Mouse (Mus musculus) cerebellum, postnatal 14 days (tissue): ENCODE data around the gene Tmem41b.

Experiments
- DNase-seq, 2 experiments: peaks; one replicate each; pipeline ENCODE4 v3.0.0; 2021; ENCODE audit warnings: mixed read lengths in 2 of 2

The Tmem41b gene

GRCm38 (mm10) chr7:109975966-109976715 lies 10.6 kb downstream of the Tmem41b start:
- peak; percentile 50 to 69 for DNase-seq

- DNase-seq = peak in 1 of 2 experiments; percentile 10
These were observed 17.2 kb downstream of the Tmem41b start for GRCm38 (mm10) chr7:109969542-109969941.

DNA sequence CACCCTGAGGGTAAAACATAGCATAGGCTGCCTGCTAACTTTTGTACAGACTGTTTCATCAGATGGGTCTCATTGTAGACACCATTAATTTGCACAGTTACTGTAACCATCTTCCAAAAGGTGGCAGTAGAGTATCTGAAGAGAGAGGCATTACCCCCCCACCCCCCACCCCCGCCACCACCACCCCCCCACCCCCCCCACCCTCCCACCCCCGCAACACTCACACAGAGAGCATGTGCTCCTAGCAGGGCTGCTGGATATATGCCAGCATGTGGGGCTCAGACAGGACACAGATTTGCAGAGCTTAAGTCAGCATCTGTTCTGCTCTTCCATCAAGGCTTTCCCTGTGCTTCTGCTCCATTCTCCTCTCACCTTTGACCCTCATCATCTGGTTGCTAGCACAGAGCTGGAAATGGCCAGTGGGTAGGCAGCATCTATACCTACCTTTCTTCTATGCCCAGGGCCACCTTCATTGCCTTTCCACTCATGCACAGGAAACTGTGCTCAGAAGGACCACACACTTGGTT lies 17.7 kb downstream of the Tmem41b start:
- peak; percentile 85 to 91 for DNase-seq

DNA sequence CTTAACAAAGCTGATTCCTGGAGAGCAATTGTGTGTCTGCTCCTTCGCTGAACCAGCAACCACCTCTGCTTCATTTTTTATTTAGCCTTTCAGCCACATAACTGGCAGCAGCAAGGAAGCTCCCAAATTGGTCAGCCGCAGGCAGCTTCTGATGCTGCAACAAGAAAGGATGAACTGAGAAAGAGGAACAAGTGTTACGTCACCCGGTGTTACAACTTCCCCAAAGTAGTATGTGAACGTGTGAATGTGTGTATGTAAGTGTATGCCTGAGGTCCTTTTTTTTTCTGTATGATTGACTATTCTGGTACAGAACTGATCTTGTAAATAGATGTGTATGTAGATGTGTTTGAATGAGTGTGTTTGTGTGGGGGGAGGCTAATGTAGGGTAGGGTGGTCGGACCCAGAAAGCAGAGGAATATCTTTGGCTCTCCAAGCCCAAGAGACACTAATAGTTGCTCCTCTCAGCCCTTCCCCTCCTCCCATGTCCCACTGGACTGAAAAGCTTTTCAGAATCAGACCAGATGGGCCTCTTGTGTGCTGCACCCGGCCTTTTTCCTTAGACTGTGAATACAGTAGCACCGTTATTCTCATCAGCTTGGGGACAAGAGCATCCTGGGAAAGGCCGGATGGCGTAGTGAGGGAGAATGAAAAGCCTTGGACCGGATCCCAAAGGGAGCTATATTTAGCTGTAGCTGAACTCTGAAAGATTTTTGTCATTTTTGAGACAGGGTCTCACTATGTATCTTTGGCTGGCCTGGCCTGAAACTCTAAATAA lies 18.7 kb downstream of the Tmem41b start:
- DNase-seq = peak; percentile 62

- DNase-seq = no peak
These were observed 21.1 kb downstream of the Tmem41b start for GRCm38 (mm10) chr7:109965658-109966057.

GRCm38 (mm10) chr7:109963707-109964106 lies 23.0 kb downstream of the Tmem41b start:
- no peak for DNase-seq

DNA sequence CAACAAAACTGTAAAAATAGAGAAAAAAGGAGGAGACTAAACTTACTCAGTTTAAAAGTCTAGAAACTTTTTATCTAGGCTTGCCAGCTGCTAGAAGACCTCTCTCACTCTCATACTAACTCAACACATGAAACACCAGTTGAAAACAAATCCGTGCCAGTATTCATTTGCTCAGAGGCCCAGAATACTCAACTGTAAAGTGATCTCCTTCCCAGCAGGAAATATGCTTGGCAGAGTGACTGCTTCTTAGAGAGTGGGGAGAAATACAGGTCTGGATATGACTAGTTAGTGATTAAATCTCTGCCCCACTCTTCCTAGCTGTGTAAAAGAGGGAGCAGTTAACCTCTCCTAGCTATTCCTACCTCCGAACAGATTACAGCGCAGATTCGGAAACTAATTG lies 24.1 kb downstream of the Tmem41b start:
- DNase-seq = no peak

DNA sequence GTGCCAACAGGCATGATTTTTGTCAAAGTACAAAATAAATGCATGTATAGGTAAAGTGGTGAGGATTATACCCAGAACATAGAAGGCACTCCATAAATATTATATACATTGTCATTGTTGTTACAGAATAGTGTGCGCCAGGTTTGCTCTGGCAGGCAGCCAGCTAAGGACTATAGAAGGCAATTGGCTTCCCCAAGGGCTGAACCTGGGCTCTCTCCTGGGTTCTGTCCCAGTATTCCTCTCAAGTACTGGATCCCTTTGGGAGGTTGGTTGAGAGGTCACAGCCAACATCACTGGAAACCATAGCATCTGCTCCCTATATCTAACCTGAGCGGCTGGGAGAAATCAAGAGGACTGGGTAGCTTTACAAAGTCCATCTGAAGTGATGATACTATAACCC lies 25.2 kb downstream of the Tmem41b start:
- peak; percentile 44 to 58 for DNase-seq

DNA sequence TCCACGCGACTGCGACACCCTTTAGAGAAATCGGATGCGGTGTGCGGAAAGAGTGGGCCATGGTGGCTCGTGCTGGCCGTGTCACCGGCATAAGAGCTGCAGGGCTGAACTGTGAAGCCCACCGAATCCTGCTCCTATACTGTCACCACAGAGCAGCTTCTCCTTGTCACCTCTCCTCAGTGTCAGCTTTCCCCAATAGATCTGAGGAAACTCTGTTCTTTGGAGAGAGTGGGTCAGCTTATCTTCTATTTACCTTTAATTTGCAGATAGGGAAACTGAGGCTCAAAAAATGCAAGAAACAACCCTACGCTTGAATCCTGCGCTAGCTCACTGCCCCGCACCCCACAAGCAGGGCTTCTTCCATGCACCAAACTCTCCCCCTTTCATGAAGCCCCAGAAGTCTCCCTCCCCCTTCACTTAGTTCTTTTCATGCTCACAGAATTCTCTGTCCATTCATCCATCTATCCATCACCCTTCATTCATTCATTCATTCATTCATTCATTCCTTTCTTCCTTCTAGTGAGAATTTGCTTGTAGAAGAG lies 26.0 kb downstream of the Tmem41b start:
- no peak for DNase-seq

GRCm38 (mm10) chr7:109959716-109960612 lies 26.8 kb downstream of the Tmem41b start, which contains the start of gene Dennd5a:
Gene Dennd5a (minus strand): TSS chr7:109960470.
- peak; percentile 88 to 91 for DNase-seq

DNA sequence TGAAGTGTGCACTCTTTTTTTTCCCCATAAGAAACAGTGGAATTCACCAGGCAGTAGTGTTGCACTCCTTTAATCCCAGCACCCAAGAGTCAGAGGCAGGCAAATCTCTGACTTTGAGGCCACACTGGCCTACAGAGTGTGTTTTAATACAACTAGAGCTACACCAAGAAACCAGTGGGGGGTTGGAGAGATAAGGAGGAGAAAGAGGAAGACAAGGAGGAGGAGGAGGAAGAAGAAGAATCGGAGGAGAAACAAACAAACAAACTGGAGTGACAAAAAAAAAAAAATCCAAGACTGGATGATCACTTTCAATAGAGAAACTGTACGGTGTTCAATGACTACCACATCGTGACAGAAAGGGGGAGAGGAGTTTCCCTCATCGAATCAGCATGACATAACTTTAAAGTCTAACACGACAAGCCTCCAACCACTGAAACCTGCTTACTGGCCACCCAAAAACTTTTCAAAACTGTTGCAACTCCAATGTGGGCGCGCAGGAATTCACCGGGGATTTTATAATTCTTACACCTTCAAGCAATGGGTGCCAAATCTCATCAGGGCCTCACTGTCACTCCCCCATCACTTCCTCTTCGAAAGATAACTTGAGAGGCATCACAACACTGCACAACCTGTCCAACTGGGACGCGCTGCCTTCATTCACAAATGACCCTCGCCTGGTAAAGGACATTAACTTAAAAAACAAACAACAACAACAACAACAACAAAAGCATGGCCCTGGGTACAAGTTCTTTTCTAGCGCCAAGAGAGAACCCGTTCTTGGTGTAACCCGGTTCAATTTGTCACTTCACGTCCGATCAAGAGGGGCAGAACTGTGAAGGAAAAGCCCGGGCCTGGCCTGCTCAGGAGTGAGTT lies 27.6 kb downstream of the Tmem41b start:
- peak in 1 of 2 experiments; percentile 37 for DNase-seq

DNA sequence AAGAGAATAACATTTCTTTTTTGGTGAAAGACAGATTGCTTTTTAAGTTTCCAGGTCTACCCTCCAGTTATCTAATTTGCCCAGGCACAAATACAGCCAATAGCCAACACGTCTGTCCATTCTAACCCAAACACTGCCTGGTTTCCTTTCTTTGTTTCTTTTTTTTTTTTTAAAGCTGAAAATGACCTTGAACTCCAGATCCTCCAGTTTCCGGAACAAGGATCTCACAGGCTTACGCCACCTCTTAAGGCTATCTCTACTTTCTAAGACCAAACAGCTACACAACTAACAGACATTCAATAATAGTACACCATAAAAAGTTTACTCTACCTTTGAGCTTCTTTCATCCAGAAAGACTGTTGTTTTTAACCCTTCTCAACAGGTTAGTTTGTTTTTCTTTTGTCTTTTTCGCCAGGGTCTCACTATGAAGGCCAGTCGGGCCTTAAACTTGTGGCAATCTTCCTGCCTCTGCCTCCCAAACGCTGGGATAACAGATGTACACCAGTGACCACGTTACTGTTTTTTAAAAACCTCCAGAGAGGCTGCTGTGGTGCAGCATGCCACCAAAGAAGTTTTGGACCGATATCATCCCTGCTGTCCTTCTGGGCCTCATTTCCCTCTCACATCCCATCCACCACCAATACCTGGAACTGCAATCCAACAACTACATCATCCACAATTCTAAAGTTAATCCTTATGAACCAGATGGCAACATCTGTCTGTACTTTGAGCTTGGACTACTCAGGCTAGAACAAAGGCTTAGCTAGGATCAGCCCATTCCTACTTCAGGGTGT lies 28.5 kb downstream of the Tmem41b start:
- no peak for DNase-seq

DNA sequence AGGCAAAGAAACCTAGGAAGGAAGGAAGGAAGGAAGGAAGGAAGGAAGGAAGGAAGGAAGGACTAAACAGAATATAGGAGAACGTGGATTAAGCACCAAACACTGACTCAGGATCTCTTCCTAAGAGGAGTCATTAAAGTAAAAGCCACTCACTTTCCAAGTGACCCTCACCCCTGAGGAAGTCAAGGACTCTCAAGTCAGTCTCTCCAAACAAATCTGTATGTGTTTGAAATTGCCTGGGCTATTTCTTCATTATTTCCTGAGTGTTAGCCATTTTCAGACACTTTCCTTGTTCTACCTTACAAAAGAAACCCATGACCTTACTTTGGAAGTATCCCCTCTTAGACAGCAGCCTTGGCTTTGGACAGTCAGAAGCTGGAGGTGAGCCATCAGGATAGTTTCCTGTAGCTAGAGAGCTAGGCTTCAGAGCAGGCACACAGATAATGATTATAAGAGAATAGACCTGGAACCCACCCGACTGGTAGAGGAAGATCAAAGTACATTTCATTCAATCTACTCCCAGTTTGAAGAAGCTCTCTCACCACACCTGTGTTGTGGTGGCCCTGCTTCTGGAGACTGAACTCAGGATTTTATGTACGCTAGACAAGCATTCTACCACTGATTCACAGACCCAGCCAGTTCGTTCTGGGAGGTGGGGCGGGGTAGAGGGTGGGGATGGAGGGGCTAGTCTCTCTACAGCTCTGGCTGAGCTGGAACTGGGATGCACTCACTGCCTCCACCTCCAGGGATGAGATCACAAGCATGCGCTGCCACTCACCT lies 31.9 kb downstream of the Tmem41b start:
- DNase-seq = no peak

DNA sequence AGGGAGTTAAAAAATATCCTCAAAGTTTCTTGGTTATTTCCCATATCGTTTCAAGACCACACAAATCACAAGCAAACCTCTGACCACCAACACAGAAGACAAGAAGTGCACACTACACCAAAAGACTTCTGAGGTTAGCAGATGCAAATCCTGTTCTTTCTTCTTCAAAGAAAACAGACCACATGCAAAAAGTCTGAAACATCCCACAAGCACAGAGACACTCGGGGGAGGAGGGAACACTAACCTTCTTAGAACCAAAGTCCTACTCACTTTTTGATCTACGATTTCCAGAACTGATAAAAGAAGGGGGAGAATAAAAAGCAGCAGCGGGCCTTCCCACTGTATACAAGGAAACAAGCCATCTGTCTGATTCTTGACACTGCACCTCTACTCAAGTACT lies 35.4 kb downstream of the Tmem41b start:
- DNase-seq = no peak

- DNase-seq = no peak
These were observed 42.2 kb downstream of the Tmem41b start for GRCm38 (mm10) chr7:109944421-109945034.

- DNase-seq = no peak
These were observed 57.1 kb downstream of the Tmem41b start for GRCm38 (mm10) chr7:109929628-109930027.

DNA sequence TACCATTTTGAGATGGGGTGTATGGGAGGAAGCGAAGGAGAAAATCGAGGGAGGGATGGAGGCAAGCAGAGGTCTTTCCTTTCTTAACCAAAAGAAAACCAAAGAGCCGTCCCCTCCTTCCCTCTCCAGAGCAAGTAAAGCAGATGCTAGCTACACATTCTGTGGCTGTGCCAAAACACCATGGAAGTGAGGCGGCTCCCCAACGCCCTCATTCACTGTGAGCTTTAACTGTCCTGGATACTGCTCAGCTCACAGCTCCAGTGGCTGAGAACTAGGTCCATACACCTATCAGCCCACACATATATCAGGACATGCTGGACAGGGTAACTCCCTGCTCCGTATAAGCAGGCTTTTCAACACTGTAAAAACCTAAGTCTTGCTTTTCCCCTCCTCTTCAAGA lies 58.4 kb downstream of the Tmem41b start:
- DNase-seq = no peak

GRCm38 (mm10) chr7:109924965-109925364 lies 61.8 kb downstream of the Tmem41b start:
- DNase-seq = no peak

DNA sequence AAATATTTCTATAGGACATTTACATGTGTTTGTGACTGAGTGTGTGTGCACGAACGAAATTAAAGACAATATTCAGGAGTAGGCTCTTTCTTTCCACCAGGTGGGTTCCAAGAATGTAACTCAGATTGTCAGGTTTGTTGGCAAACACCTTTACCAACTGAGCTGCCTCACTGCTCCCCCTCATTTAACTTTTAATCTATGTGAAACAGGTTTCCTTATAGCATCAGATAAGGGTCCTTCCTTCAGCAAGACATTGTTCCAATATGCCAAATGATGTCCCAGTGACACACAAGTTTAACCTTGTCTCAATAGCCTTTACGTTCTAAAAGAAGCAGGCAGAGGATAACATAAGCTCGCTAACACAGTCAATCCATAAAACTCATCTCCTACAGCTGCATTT lies 63.8 kb downstream of the Tmem41b start:
- DNase-seq = no peak
